Mouse (Mus musculus) CD4-positive, CD25-positive, alpha-beta regulatory T cell, adult 4 months (primary cell): ENCODE results near the gene Wnt7b. TPM values are rescaled to one million over a fixed set of nuclear protein-coding genes. Genes with fewer than 3 reads are reported as not detected.

Experiments used
- ATAC-seq: one replicate; pipeline ENCODE4 v1.8.0; 2017
- polyA plus RNA-seq, 2 experiments: library from polyadenylated mRNA; unstranded; fragments of 100-300 nt; shearing (Covaris generic); gene quantifications; one replicate each; pipeline ENCODE4 v1.2.1; 2017

Gene Wnt7b
- polyA plus RNA-seq, 2 experiments from 2014 or later: not detected

DNA sequence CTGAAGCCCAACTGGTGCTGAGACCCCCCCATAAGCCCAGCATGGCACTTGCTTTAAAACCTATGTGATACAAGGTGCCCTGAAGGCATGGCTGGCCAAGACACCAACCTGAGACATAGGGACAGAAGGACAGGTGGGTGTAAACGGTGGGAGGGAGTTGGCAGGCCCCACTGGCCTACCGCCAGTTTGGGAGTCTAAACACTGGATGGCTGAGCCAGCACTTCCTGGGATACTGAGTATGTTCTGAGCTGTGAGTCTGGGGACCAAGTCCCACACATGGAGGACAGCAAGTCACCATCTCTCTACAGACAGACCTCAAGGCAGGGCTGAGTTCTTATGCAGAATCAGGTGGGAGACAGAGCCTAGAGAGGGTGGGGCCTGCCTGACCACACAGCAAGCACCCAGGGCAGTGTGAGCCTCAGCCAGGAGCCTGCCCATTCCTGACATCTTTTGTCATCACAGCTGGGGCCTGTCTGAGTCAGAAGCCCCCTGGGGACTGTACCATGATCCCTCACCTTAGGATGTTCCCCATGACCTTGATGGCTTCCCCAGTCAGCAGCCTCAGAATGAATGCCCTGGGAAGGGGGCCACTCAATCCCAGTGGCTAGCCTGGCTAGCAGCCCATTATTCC, 13.0 kb downstream of the Wnt7b start:
- ATAC-seq: no peak

DNA sequence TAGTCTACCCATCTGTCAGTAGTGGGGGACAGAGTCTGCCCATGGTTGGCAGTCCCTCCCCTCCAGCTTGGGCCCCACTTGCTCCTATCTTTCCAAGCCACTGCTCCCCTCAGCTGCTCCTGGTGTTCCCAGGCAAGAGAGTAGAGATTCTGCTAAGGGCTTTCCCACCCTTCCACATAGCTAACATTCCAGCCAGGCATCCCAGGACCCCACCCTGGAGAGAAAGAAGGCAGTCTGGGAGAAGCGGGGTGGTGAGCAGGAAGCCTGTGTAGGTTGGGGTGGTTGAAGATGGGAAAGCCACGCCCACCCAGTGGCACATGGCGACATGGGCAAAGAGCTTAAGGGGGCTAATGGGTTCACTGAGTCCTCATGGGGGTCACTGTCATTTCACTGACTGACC, 13.9 kb downstream of the Wnt7b start:
- no peak for ATAC-seq

DNA sequence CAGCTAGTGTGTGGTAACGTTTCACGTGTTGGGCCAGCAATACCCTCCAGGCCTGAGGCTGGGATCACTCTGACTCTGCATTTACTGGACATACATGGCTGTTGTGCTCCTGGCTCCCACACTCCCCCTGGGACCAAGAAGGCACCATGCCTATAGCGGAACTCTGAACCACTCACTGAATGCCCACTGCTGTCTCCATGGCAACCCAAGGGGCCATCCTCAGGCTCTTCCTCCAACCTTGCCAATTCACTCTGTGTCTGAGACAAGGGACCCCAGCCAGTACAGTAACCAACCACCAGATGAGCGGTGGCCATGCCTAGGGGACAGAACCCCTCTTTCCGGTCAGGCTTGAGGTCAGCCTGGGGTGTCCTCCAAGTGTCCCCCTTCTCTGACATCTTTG, 17.3 kb downstream of the Wnt7b start:
- ATAC-seq: no peak

DNA sequence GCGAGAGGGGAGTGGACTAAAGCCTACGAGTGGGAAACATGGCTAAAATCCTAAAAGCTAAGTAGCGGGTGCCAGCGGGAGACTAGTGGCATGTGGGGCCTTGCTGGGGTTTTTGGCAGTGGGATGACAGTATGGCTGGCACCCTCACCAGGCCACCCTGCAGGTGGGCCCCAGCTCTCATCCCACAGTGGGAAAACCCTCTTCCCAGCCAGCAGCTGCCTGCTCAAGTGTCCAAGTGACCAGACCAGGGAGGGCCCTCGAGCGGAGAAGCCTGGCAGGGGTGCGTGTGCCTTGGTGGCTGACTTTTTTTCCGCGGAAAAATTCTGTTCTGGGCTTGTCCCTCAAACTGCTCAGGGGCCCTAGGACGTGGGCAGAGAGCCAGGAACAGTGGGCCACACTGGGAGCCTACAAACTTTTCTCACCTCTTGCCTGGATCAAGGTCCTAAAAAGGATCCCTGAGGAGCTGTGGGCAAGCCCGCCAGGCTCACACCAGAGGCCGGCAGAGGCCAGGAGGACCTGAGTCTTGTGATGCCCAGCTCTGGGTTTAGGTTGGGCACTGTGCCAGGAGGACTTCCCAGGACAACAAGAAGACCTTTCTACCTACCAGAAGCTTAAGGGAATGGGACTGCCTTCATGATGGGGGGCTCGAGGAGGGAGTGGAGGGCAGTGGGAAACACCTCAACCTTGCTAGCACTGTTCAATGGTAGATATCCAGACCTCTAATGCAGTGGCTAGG, 18.1 kb downstream of the Wnt7b start:
- no peak for ATAC-seq

DNA sequence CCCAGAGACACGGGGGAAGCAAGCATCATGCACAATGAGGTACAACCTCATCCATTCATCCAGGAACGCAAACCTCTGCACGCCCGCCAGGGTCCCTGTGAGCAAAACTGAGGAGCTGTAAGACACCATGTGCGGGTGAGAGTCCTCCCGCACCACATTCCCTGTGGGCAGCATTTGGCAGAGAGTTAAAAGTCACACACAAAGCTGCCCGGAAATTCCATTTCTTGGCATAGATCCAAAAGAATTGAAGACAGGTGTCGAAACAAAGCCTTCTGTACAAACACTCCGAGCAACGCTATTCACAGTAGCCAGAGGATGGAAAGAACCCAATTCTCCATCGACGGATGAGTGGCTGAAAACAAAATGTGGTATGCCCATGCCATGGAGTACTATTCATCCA, 20.3 kb downstream of the Wnt7b start:
- ATAC-seq: no peak

DNA sequence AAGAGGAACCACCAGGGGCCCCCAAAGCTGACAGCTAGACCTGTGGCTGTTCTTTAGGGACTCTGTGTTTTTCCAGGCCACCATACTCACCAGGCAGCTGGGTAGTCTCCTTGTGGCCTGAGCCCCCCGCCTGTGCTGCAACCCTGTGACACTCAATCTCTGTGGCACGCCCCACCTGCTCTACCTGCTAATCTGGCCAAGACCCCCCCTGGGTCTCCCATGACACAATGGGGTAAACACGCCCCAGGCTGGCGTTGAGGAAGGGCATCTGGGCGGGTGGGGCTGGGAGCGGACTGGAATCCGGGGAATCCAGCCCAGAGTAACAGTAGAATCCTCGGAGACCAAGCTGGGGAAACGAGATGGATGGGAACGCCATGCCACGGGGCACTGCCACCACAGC, 21.4 kb downstream of the Wnt7b start:
- ATAC-seq: no peak

DNA sequence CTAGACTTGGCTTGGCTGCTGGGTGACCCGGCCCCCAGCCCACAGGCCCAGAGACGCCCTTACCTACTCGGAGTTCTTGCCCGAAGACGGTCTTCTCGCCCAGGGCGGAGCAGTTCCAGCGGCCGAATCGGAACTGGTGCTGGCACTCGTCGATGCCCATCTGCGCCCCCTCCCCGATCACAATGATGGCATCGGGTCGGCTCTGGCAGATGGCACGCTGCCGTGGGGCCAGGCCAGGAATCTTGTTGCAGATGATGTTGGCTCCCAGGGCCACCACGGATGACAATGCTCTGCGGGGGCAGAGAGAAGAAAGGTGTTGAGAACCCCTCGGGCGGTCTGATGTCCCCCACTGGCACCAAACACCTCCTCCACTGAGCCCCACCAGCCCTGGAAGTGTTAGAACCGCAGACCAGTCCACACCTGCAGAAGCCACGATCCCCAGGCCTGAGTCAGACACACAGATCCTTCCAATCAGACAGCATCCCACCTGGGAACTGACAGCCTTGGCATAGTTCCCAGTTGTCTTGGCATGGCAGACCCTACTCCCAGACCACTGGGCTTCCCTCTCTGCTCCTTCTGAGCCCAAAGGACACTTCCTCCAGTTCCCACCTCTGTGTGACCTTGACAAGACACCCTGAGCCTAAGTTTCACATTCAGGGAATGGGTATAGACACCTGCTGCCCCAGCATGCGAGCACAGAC, 23.3 kb downstream of the Wnt7b start:
- ATAC-seq: no peak

DNA sequence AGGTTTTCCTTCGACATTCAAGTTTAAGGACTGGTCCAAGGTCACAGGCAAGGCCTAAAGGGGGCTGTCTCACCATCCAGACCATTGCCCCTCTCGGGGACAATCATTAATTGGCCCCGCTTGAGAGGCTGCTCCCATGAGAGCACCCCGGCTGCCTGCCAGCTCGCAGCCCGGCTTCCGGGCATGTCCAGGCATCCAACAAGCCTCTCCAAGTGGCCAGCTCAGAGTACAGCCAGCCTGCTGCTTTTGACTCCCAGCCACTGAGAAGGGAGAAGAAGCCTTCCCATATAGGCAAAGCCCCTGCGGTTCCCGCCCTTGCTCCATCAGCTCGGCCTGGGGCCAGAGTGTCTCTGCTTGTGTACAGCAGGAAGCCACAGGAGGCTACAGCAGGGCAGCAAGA, 26.5 kb downstream of the Wnt7b start:
- no peak for ATAC-seq

DNA sequence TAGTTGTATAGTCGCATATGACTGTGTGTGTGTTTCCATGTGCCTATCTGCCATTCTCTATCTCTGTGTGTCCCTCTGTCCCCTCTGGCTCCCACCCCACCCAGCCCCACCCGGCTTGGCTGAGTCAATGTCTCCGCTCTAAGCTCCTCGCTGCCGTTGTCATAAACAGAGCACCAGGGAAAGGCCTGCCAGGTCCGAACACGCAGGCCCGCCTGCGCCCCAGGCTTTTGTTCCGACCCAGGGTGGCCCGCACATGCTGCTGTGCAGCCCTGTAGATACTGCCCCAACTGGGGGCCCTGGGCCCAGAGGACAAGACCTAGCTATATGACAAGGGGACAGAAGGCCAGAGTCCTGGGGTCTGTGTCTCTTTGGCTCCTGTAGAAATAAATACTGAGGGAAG, 28.9 kb downstream of the Wnt7b start:
- ATAC-seq: no peak

DNA sequence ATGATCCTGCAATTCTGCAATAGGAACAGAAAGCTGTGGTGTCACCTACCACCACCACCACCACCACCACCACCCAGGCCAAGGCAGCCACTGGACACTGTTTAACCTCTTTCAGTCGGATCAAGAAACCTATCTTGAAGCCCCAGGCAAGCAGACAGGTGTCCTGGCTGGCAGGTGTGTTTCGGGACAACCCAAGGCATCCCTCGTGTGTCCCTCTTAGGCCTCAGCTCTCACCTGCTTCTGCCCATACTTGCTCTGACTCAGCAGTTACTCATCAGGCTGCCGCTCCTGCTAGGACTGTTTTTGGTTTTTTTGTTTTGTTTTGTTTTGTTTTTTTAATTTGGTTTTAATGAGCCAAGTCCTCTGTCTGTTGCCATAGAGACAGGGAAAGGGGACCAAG, 35.8 kb downstream of the Wnt7b start:
- no peak for ATAC-seq

DNA sequence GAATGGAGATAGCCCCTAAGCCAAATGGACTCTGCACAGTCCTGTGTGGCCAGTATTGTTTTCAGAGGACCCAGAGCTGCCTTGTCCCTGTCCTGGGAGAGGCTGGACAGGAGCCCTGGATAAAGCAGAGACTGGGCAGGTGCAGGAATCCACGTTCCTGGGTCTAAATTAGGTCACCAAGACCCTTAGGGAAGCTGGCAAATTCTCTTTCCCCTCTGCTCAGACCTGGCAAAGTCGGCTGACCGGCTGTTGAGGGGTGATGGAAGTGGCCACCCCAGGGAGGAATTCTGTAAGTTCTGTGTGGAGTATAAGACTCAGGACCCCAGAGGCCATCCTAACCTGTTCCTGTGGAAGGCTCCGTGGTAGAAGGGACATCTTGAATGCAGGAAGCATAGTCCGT, 36.9 kb downstream of the Wnt7b start:
- no peak for ATAC-seq

DNA sequence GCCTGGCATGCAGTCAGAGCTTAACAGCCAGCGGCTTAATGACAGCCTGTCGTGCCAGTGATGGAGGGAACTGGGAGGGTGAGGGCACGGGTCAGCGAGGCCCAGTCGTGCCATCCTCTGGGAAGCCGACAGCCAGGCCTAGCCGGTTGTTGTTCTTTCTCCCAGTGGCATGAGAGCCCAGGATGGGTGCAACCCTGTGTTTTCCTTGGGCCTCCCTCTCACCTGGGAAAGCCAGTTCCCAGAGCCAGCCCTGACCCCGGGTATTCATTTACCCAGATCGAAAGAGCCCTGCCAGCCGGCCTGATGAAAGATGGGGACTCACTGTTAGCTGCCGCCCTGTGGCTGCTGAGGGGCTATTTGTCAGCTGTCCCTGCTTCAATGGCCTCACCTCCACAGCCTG, 44.1 kb downstream of the Wnt7b start:
- ATAC-seq: no peak

DNA sequence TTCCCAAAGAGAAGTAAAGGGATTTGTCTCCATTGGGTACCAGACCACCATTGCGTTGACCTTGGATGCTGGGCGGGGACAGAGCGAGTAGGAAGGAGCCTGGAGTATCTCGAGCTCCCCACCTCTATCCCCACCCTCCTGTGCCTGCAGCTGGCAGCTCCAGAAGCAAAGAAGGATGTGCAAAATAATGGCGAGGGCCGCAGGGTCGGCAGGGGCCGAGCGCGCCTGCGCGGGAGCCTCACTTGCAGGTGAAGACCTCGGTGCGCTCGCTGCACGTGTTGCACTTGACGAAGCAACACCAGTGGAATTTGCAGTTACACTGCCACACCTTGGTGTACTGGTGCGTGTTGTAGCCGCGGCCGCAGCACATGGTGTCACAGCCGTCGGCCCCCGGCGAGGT, 45.1 kb downstream of the Wnt7b start:
- ATAC-seq: no peak

DNA sequence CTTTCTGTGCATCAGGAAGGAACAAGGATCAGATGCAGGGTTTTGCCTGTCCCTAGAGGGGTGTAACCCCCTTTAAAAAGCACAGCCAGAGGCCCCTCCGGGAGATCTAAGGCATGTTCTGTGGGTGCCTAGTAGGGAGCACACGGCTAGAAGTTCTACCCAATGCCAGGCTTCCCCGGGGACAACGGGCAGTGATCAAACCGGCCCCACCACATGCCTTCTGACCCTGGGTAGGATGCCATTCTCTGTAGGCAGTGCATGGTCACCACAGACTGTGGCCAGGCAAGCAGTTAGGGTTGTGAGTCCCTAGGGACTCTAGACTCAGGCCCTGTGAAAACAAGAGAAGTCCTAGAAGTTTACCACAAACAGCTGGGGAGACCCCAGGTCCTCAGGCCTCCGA, 47.6 kb downstream of the Wnt7b start:
- no peak for ATAC-seq

DNA sequence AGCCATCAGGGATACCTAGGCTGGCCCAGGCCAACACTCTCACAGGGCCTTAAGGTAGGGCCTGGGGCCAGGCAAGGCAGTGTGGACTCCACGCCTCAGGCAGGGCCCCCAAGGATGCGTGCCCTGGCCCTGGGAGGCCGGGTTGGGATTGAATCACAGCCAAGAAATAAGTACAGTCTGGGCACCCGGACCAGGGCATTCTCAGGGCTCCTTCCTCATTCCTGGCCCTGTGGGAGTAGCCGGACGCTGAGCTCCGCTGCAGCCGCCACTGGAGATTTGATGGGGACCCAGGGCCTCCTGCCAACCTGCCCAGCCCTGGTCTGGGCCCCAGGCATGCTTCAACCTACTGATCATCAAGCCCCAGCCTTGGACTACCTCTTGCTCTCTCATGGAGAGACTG, 48.1 kb downstream of the Wnt7b start:
- ATAC-seq: no peak

DNA sequence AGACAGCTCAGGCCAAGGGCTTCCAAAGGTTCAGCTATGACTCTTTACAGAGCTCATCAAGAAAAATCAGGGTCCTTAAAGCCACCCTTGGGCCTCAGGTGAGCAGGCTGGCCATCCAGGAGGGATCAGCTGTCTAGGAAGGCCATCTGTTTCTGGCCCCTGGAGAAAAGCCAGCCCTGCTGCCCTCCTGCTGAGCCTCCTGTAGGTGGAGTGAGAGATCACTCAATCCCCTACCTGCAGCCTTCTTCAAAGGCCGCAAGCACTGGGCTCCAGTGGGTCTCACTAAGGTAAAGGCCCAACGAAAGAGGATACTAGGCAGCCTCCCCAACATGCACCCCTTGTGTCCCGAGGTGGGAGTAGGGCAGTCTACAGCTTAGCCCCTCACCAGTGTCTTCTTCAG, 50.2 kb downstream of the Wnt7b start:
- ATAC-seq: no peak

DNA sequence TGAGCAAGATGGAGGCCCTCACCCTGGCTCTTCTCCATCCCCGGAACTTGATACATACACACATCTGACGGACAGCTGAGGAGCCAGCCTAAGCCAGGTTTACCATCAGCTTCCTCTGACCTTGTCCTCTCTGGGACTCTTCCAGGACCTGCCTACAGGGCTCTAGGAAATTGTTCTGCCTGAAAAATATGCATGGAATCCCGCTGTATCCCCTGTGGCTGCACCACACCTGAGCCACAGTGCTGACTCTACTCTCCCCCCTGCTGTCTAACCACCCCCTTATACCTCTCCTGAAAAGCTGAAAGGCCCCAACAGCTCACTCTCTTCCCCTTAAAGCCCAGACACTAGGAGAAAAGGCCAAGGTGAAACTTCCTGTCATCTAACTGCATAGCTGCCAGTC, 52.4 kb downstream of the Wnt7b start:
- no peak for ATAC-seq

DNA sequence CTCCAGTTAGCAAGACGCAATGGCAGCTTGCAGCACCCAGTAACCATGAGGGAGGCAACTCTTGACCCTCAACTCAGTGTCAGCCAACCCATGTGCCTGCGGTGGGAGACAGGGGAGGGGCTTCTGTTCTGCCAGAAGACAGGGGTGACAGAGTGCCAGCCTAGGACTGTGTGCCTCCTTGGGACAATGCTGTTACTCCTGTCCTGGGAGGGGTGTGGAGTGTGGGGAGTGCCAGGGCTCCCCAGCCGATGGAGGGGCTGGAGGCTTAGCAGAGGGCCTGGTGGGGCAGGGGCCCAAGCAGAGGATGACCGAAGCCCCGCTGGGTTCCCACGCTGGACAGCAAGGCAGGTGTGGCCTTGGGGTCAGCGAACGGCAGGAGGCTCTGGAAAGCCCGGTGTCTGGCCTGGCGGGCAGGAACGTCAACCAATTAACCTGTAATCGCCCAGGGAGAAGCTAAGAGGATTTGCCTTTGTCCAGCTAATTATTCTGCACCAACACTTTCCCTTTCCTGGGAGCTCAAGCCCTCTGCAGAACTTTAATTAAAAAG, 57.8 kb downstream of the Wnt7b start:
- no peak for ATAC-seq

DNA sequence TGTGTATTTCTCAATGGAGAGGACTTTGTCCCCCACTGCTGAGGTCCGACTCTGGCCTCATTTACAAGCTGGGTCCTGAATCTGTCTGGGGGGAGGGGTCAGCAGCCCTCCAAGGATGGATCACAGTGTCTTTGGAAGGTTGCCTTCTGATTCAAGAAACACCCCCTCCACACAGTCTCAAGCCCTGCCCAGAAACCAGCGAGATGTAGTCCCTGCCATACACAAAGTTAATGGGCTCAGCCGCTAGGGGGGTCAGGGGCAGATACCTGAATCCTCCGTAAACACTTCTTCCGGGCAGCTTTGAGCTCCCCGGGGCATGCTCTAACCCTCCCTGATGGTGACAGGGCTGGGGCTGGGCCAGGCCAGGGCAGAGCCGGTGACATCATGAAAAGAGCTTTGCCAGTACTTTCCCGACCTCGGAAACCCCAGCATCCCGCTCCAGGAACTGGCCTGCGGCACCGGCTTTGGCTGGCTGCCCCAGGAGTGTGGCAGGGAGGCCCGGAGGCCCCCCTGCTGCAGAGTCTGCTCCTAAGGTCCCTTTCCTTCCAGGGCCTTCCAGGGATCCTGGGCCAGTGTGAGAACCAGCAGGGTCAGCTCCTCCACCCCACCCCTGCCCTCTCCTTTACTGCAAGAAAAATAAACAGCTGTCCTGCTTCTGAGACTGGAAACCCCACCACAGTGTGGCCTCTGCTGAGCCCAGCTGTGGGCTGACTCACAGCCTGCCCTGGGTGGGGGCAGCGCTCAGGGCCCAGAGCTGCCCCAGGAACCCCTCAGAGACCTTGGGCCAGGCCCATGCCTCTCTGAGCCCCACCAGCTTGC, 58.9 kb downstream of the Wnt7b start:
- no peak for ATAC-seq

DNA sequence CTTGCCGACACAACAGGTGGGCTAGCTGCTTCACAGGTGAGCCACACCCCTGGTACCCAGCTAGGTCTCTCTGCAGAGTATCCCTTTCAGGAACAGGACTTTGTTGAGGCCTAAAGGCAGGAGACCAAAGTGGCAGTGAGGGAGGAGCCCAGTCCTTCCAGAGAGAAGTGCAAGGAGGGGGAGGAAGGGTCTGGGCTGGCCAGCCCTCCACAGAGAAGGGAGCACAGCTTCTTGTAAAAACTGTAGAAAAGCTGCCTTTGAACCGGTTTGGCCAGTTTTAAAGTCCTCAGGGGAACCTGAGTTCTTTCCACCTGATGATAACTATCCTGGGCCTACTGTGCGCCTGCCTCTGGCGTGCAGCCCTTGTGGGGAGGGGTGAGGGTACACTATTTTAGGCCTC, 62.8 kb downstream of the Wnt7b start:
- ATAC-seq: no peak

DNA sequence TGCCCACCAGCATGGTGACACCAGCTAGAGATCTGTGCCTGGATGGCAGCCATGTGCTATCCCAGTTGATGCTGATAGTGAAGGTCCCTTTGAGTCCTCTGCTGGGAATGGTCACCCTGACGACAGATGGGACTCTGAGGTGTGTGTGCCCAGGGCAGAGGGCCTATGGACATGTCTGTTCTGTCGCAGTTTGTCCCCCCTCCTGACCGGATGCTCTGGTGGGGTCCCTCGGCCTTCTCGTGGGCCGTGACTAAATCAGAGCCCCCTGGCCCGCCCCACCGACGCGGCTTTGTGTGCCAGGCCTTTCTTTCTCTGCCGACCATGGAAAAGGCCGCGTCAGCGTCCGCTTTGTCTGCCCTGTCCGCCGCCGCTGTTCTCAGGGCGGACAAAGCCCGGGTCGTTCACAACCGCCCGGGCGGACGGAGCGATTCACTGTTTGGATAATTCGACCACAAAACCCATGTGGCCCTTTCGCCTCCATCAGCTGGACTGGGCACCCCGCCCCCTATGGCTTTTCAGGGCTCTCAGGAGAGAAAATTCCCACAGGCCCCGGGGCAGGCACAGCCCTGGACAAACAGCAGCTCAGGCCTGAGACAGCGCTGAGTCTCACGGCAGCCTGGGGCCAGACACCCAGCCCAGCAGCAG, 74.8 kb downstream of the Wnt7b start:
- ATAC-seq: no peak

DNA sequence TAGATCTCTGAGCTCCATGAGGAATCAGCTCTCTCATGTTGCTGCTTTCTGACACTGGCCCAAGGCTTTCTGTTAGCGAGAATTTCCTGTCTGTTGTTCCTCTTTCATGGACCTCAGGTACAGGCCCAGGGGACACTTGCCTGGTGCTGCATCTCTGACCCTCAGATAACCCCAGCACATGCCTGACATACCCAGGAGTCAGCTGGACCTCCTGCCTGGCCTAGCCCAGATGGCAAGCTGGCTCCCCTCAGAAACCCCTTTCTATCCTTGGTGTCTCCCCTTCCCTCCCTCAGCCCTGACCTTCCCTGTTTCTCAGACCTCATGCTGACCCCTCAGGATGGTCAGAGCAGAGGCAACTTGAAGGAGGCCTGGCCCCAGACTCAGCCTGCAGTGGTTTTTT, 75.6 kb downstream of the Wnt7b start:
- ATAC-seq: no peak
